8 mouse cellular contexts compared by ENCODE assay signal in the genomic region with DNA sequence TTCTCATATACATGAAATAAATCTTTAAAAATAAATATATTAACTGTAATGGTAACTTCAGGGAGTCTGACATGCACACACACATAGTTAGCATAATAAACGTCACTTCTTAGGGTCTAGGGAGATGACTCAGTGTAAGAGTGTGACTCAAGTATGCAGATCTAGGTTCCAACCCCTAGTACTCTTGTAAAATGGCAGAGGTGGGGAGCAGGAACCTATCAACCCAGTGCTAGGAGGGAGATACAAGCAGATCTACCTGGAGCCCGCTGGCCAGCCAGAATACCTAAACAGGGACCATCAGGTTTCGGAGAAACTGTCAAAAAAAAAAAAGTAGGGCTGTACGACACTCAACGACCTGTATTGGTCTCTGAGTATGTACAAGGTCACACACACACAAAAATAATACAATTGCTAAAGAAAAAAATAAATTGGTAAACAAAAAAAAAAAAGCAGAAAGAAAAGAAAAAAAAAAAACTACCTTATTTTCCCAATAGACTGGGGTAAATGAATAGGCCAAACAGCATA. TPM values are rescaled to one million over a fixed set of nuclear protein-coding genes. Genes with fewer than 3 reads are reported as not detected.
DNase-seq lines count a peak whose midpoint lies in the region; ATAC-seq lines count a peak whose summit lies in the region.

No protein-coding gene starts in this region.

- peaks cover 22% of the 10 kb centered on the region for H3K4me1 ChIP-seq in kidney, embryonic 14.5 days (ENCODE audit: control insufficient read depth, insufficient read depth, low read length)
- H3K4me1 ChIP-seq in heart, embryonic 16.5 days (ENCODE audit: control insufficient read depth, insufficient read depth, low read length) = peaks cover 28% of the 10 kb centered on the region
- H3K4me1 ChIP-seq in midbrain, embryonic 12.5 days = peaks cover 37% of the 10 kb centered on the region

- 27% methylated on average over 5 of the region's 5 CpGs for WGBS in kidney, embryonic 14.5 days
- WGBS in heart, embryonic 16.5 days = 15% methylated on average over 5 of the region's 5 CpGs
- WGBS in midbrain, embryonic 12.5 days = 32% methylated on average over 5 of the region's 5 CpGs

- DNase-seq in kidney, postnatal 4 days = no peak
- peak; percentile 29 for DNase-seq in MN1 (ENCODE audit: low spot score)
- no peak for DNase-seq in urinary bladder, postnatal 4 days (ENCODE audit: low spot score in 2 of 2)
- no peak for DNase-seq in ovary, postnatal 36 days (ENCODE audit: low spot score)
- no peak for DNase-seq in right cerebral cortex, postnatal 36 days (ENCODE audit: low spot score in 2 of 2)

- no peaks in the 10 kb centered on the region for H3K9me3 ChIP-seq in kidney, embryonic 14.5 days (ENCODE audit: control insufficient read depth, low read length)
- no peaks in the 10 kb centered on the region for H3K9me3 ChIP-seq in heart, embryonic 16.5 days (replicated peaks; ENCODE audit: control insufficient read depth, low read length)
- H3K9me3 ChIP-seq in midbrain, embryonic 12.5 days = no peaks in the 10 kb centered on the region

- ATAC-seq in kidney, embryonic 14.5 days (ENCODE audit: low FRiP score, low TSS enrichment) = no peak
- ATAC-seq in heart, embryonic 16.5 days (replicated peaks; ENCODE audit: extremely low read depth, insufficient read depth, low FRiP score) = no peak
- ATAC-seq in midbrain, embryonic 12.5 days (ENCODE audit: low FRiP score, low read depth) = no peak

- peak overlapping the region; percentile 64; the same call in 1 of the 2 replicates for H3K9ac ChIP-seq in kidney, embryonic 14.5 days (ENCODE audit: low read depth, low read length)
- H3K9ac ChIP-seq in heart, embryonic 16.5 days (ENCODE audit: low read length) = peak overlapping the region; percentile 85
- peak overlapping the region; percentile 61; the same call in 1 of the 2 replicates for H3K9ac ChIP-seq in midbrain, embryonic 12.5 days (replicated peaks)

- no peak overlapping the region; the same call in 1 of the 2 replicates for H3K27ac ChIP-seq in kidney, embryonic 14.5 days (ENCODE audit: low read depth, low read length)
- peak overlapping the region; percentile 90 for H3K27ac ChIP-seq in heart, embryonic 16.5 days (ENCODE audit: low read length)
- H3K27ac ChIP-seq in midbrain, embryonic 12.5 days (replicated peaks) = 0 out of 2 replicates have a peak overlapping the region, but pooled peaks have one; percentile 80

- peak overlapping the region; percentile 70 for H3K4me3 ChIP-seq in kidney, embryonic 14.5 days (ENCODE audit: low read length)
- H3K4me3 ChIP-seq in heart, embryonic 16.5 days (ENCODE audit: low read length) = peak overlapping the region; percentile 87
- peak overlapping the region; percentile 80 for H3K4me3 ChIP-seq in midbrain, embryonic 12.5 days

- no peaks in the 10 kb centered on the region for H3K27me3 ChIP-seq in kidney, embryonic 14.5 days (ENCODE audit: control insufficient read depth, insufficient read depth, low read length)
- no peaks in the 10 kb centered on the region for H3K27me3 ChIP-seq in heart, embryonic 16.5 days (ENCODE audit: control insufficient read depth, insufficient read depth, low read length)
- no peaks in the 10 kb centered on the region for H3K27me3 ChIP-seq in midbrain, embryonic 12.5 days

- H3K4me2 ChIP-seq in kidney, embryonic 14.5 days (replicated peaks; ENCODE audit: low read depth, low read length) = peak overlapping the region; percentile 48
- H3K4me2 ChIP-seq in heart, embryonic 16.5 days (ENCODE audit: low read depth, low read length) = peak overlapping the region; percentile 66
- peak overlapping the region; percentile 51 for H3K4me2 ChIP-seq in midbrain, embryonic 12.5 days (replicated peaks)

- H3K36me3 ChIP-seq in kidney, embryonic 14.5 days (ENCODE audit: control insufficient read depth, insufficient read depth, low read length) = peaks cover 46% of the 10 kb centered on the region
- peaks cover 16% of the 10 kb centered on the region for H3K36me3 ChIP-seq in heart, embryonic 16.5 days (ENCODE audit: control insufficient read depth, insufficient read depth)
- peaks cover 39% of the 10 kb centered on the region for H3K36me3 ChIP-seq in midbrain, embryonic 12.5 days

RNA-seq across cellular contexts. Expression of a gene that starts 0.3 kb away (rescaled TPM):
- 4.6 and 5.2 TPM in 2 replicates for polyA plus RNA-seq in kidney, embryonic 14.5 days (2014; fragmentation: Nextera tagmentation; extraction: Ambion mirVana)
- 5.7 and 6.2 TPM in 2 replicates for polyA plus RNA-seq in heart, embryonic 16.5 days (2015; fragmentation: Nextera tagmentation; extraction: Ambion mirVana)
- 4.5 and 6.3 TPM in 2 replicates for polyA plus RNA-seq in midbrain, embryonic 12.5 days (2016; fragmentation: Nextera tagmentation; extraction: Ambion mirVana)

RNA-seq across cellular contexts. Expression of a gene that starts 4.1 kb away (rescaled TPM):
- 112 and 115 TPM in 2 replicates for polyA plus RNA-seq in kidney, embryonic 14.5 days (2014; fragmentation: Nextera tagmentation; extraction: Ambion mirVana)
- polyA plus RNA-seq in heart, embryonic 16.5 days (2015; fragmentation: Nextera tagmentation; extraction: Ambion mirVana) = 77.2 and 82.0 TPM in 2 replicates
- 75.8 and 82.5 TPM in 2 replicates for polyA plus RNA-seq in midbrain, embryonic 12.5 days (2016; fragmentation: Nextera tagmentation; extraction: Ambion mirVana)

RNA-seq across cellular contexts. Expression of a gene that starts 11.0 kb away (rescaled TPM):
- polyA plus RNA-seq in kidney, embryonic 14.5 days (2014; fragmentation: Nextera tagmentation; extraction: Ambion mirVana) = 134 and 149 TPM in 2 replicates
- polyA plus RNA-seq in heart, embryonic 16.5 days (2015; fragmentation: Nextera tagmentation; extraction: Ambion mirVana) = 38.1 and 43.0 TPM in 2 replicates
- polyA plus RNA-seq in midbrain, embryonic 12.5 days (2016; fragmentation: Nextera tagmentation; extraction: Ambion mirVana) = 54.4 and 58.5 TPM in 2 replicates

RNA-seq across cellular contexts. Expression of a gene that starts 24.8 kb away (rescaled TPM):
- 10.4 and 12.3 TPM in 2 replicates for polyA plus RNA-seq in kidney, embryonic 14.5 days (2014; fragmentation: Nextera tagmentation; extraction: Ambion mirVana)
- polyA plus RNA-seq in heart, embryonic 16.5 days (2015; fragmentation: Nextera tagmentation; extraction: Ambion mirVana) = 20.6 and 24.4 TPM in 2 replicates
- 5.6 and 5.9 TPM in 2 replicates for polyA plus RNA-seq in midbrain, embryonic 12.5 days (2016; fragmentation: Nextera tagmentation; extraction: Ambion mirVana)

RNA-seq across cellular contexts. Expression of a gene that starts 25.9 kb away (rescaled TPM):
- polyA plus RNA-seq in kidney, embryonic 14.5 days (2014; fragmentation: Nextera tagmentation; extraction: Ambion mirVana) = 107 and 125 TPM in 2 replicates
- polyA plus RNA-seq in heart, embryonic 16.5 days (2015; fragmentation: Nextera tagmentation; extraction: Ambion mirVana) = 86.4 and 88.8 TPM in 2 replicates
- 91.7 and 102 TPM in 2 replicates for polyA plus RNA-seq in midbrain, embryonic 12.5 days (2016; fragmentation: Nextera tagmentation; extraction: Ambion mirVana)
